Mouse (Mus musculus) small intestine, adult 10 weeks (tissue): ENCODE data around the gene Vmn1r126. TPM values are rescaled to one million over a fixed set of nuclear protein-coding genes. Genes with fewer than 3 reads are reported as not detected.

Experiments
- polyA plus RNA-seq: library from polyadenylated mRNA; stranded (reverse); fragments of 350-450 nt; fragmentation: Illumina TruSeq; extraction: RNeasy Lipid Tissue Mini Kit (QIAGEN cat#74804); gene quantifications from one replicate; pipeline ENCODE4 v1.2.3, GENCODE M21; 2014; ENCODE audit warnings: low replicate concordance

Vmn1r126 gene
- not detected for polyA plus RNA-seq

DNA sequence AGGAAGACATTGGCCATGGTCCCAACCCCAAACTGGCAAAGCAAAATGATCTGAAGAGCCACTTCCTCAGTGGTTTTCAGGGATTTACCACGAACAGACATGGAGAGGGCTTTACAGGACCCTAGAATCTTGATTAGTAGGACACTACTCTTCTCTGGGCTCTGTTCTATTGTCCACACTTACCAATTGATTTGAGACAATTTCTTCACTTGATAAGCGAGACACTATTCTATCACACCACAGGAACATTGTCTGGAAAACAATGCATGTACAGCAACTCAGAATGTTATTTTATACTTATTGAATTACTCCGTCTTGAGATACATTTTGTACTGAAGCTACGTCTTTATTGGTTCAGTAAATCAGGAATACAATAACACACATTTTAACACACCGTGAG lies at the start of gene Vmn1r126:
Vmn1r126 (minus strand) TSS at position 101 of the 400 bp plus-strand sequence.

DNA sequence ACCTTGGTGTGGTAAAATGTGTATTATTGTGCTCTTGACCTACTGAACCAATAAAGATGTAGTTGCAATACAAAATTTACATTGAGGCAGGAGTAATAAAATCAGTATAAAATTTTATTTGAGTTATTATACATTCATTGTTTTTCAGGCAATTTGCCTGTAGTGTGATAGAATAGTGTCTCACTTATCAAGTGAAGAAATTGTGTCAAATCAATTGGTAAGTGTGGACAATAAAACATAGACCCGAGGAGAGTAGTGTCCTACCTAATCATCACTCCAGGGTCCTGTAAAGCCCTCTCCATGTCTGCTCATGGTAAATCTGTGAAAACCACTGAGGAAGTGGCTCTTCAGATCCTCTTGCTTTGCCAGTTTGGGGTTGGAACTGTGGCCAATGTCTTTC lies 47.8 kb upstream of the Vmn1r126 start, which contains the start of gene Vmn1r128:
Vmn1r128 (plus strand) TSS at position 301 of the 400 bp plus-strand sequence.

DNA sequence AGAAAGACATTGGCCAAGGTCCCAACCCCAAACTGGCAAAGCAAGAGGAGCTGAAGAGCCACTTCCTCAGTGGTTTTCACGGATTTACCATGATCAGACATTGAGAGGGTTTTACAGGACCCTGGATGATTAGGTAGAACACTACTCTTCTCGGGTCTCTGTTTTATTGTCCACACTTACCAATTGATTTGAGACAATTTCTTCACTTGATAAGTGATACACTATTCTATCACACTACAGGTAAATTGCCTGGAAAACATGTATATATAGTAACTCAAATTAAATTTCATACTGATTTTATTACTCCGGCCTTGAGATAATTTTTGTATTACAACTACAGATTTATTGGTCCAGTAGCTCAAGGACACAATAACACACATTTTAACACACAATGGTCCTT lies 18.5 kb upstream of the Vmn1r126 start, which contains the start of gene Vmn1r127:
Vmn1r127 (minus strand) TSS at position 101 of the 400 bp plus-strand sequence.

DNA sequence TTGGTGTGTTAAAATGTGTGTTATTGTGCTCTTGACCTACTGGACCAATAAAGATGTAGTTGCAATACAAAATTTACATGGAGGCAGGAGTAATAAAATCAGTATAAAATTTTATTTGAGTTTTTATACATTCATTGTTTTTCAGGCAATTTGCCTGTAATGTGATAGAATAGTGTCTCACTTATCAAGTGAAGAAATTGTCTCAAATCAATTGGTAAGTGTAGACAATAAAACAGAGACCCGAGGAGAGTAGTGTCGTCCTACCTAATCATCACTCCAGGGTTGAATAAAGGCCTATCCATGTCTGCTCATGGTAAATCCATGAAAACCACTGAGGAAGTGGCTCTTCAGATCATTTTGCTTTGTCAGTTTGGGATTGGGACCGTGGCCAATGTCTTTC lies 29.4 kb downstream of the Vmn1r126 start, which contains the start of gene Vmn1r125:
Vmn1r125 (plus strand) TSS at position 301 of the 400 bp plus-strand sequence.

DNA sequence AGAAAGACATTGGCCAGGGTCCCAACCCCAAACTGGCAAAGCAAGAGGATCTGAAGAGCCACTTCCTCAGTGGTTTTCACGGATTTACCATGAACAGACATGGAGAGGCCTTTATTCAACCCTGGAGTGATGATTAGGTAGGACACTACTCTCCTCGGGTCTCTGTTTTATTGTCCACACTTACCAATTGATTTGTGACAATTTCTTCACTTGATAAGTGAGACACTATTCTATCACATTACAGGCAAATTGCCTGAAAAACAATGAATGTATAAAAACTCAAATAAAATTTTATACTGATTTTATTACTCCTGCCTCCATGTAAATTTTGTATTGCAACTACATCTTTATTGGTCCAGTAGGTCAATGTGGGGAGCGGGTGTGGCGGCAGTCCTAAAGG lies 40.8 kb downstream of the Vmn1r126 start, which contains the start of gene Vmn1r124:
Vmn1r124 (minus strand) TSS at position 101 of the 400 bp plus-strand sequence.

Other genes starting within 250 kb of the Vmn1r126 start
- not detected for gene Vmn1r120, start 247.7 kb downstream of the Vmn1r126 start, polyA plus RNA-seq
- not detected for gene Vmn1r121, start 203.0 kb downstream of the Vmn1r126 start, polyA plus RNA-seq
- not detected for gene Vmn1r122, start 167.3 kb downstream of the Vmn1r126 start, polyA plus RNA-seq
- not detected for gene Vmn1r123, start 139.3 kb downstream of the Vmn1r126 start, polyA plus RNA-seq
- not detected for gene Gm5157, start 111.0 kb downstream of the Vmn1r126 start, polyA plus RNA-seq
- not detected for gene Vmn1r124, start 40.9 kb downstream of the Vmn1r126 start, polyA plus RNA-seq
- not detected for gene Vmn1r125, start 29.3 kb downstream of the Vmn1r126 start, polyA plus RNA-seq
- not detected for gene Vmn1r127, start 18.4 kb upstream of the Vmn1r126 start, polyA plus RNA-seq
- not detected for gene Vmn1r128, start 47.9 kb upstream of the Vmn1r126 start, polyA plus RNA-seq
- not detected for gene Vmn1r129, start 59.8 kb upstream of the Vmn1r126 start, polyA plus RNA-seq
- gene Gm6882, start 131.3 kb upstream of the Vmn1r126 start, polyA plus RNA-seq: not detected
- gene Vmn1r130, start 210.3 kb upstream of the Vmn1r126 start, polyA plus RNA-seq: not detected
- not detected for gene Vmn1r131, start 244.6 kb upstream of the Vmn1r126 start, polyA plus RNA-seq